Mouse (Mus musculus) liver, postnatal 0 days (tissue): Measurements from ENCODE around the gene Gm20517. TPM values are rescaled to one million over a fixed set of nuclear protein-coding genes. Genes with fewer than 3 reads are reported as not detected.

Source experiments
- ATAC-seq: fragments of 200-750 bp; cut with Nextera tagmentation; 2 replicates; pipeline ENCODE4 v1.8.0; 2017; ENCODE audit warnings: mild to moderate bottlenecking, moderate library complexity
- DNase-seq: peaks from one replicate; pipeline ENCODE4 v3.0.0-alpha.2; 2016
- H3K27ac ChIP-seq: fragments of 300-500 bp; sonication (generic); 2 replicates; pipeline ENCODE4 v1.5.1; 2014; ENCODE audit warnings: antibody characterized with exemption, moderate library complexity, mild to moderate bottlenecking, low read depth
- H3K27me3 ChIP-seq: fragments of 300-500 bp; sonication (generic); 2 replicates; pipeline ENCODE4 v1.6.1; 2014; ENCODE audit warnings: low read length, control low read depth, mixed read lengths; ENCODE audit not compliant: insufficient read depth
- H3K36me3 ChIP-seq: fragments of 300-500 bp; sonication (generic); replicated peaks from 2 replicates; pipeline ENCODE4 v1.6.1; 2014; ENCODE audit warnings: mild to moderate bottlenecking, control low read depth, low read length, moderate library complexity, mixed read lengths; ENCODE audit not compliant: insufficient read depth
- H3K4me1 ChIP-seq: fragments of 300-500 bp; sonication (generic); 2 replicates; pipeline ENCODE4 v1.6.1; 2014; ENCODE audit warnings: antibody characterized with exemption, mild to moderate bottlenecking, control low read depth; ENCODE audit not compliant: insufficient read depth
- H3K4me2 ChIP-seq: fragments of 300-500 bp; sonication (generic); 2 replicates; pipeline ENCODE4 v1.6.1; 2014; ENCODE audit warnings: low read depth, mild to moderate bottlenecking, low read length, moderate library complexity, mixed read lengths
- H3K4me3 ChIP-seq: fragments of 300-500 bp; sonication (generic); 2 replicates; pipeline ENCODE4 v1.5.1; 2014; ENCODE audit warnings: low read depth, low read length
- H3K9ac ChIP-seq: fragments of 300-500 bp; sonication (generic); replicated peaks from 2 replicates; pipeline ENCODE4 v1.6.1; 2014; ENCODE audit warnings: mild to moderate bottlenecking, moderate library complexity
- H3K9me3 ChIP-seq: fragments of 300-500 bp; sonication (generic); 2 replicates; pipeline ENCODE4 v1.6.1; 2016; ENCODE audit warnings: mild to moderate bottlenecking, control low read depth, low read length, mixed read lengths
- CTCF ChIP-seq: sonication (generic); IDR thresholded peaks from 2 replicates; pipeline ENCODE4 v1.5.1; 2016; ENCODE audit warnings: antibody characterized with exemption, low read depth
- EP300 ChIP-seq: IDR thresholded peaks from 2 replicates; pipeline ENCODE4 v1.6.1; 2016; ENCODE audit warnings: antibody characterized with exemption, low read depth, mild to moderate bottlenecking
- WGBS: fragments of 180-500 bp; shearing (Covaris S2); extraction: QIAGEN DNeasy Blood & Tissue Kit; methylation state at CpG from one replicate; pipeline ENCODE4 v1.1.7; 2014; ENCODE audit not compliant: insufficient replicate concordance; 5-methylcytosine and 5-hydroxymethylcytosine counted together
- polyA plus RNA-seq: library from polyadenylated mRNA; unstranded; fragments of >200 nt; fragmentation: Nextera tagmentation; extraction: Ambion mirVana; gene quantifications from 2 replicates; pipeline ENCODE4 v1.2.1, GENCODE M21; 2015

The Gm20517 gene
- polyA plus RNA-seq, 1 experiment from 2014 or later: 0.79 TPM

DNA sequence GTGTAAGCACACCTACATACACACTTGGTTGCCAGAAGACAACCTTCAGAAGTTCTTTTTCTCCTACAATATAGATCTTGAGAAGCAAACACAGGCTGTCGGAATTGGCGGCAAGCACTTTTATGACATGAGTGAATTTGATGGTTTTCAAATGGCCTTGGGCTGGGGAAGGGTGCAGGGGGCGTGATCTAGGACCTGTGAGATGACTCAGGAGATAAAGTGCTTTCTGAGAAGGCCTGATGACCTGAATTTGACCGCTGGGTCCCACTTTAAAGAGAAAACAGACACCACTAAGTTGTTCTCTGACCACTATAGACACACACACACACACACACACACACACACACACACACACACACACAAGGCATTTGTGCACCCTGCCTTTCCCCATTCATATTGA lies 30.4 kb upstream of the Gm20517 start:
- no peak for DNase-seq
- WGBS: 92% methylated on average over 4 of the region's 4 CpGs

GRCm38 (mm10) chr17:47588517-47588916 lies 22.9 kb upstream of the Gm20517 start:
- Histone ChIP-seq H3K4me3 (no peak overlapping the region), H3K9ac (no peak overlapping the region), H3K27me3 (no peaks in the 10 kb centered on the region), H3K4me1 (peaks cover 18% of the 10 kb centered on the region), H3K36me3 (0 out of 2 replicates have a peak, but pooled peaks cover 6% of the 10 kb centered on the region), H3K9me3 (no peaks in the 10 kb centered on the region), H3K4me2 (no peak overlapping the region), H3K27ac (peak overlapping the region; percentile 77)
- 69% methylated on average over 8 of the region's 8 CpGs for WGBS
- ATAC-seq (peak; percentile 66), DNase-seq (peak; percentile 42)
- TF ChIP-seq CTCF (no peak), EP300 (peak; percentile 67)

More for the DNA sequence above, 30.4 kb upstream of the Gm20517 start:
- no peak overlapping the region for H3K4me3 ChIP-seq
- H3K36me3 ChIP-seq: peaks cover 13% of the 10 kb centered on the region
- no peak overlapping the region for H3K4me2 ChIP-seq
- H3K4me1 ChIP-seq: peaks cover 6% of the 10 kb centered on the region
- H3K9ac ChIP-seq: no peak overlapping the region
- no peak for ATAC-seq
- H3K27ac ChIP-seq: no peak overlapping the region
- no peaks in the 10 kb centered on the region for H3K27me3 ChIP-seq
- H3K9me3 ChIP-seq: no peaks in the 10 kb centered on the region
- TF ChIP-seq EP300 (no peak), CTCF (no peak)

DNA sequence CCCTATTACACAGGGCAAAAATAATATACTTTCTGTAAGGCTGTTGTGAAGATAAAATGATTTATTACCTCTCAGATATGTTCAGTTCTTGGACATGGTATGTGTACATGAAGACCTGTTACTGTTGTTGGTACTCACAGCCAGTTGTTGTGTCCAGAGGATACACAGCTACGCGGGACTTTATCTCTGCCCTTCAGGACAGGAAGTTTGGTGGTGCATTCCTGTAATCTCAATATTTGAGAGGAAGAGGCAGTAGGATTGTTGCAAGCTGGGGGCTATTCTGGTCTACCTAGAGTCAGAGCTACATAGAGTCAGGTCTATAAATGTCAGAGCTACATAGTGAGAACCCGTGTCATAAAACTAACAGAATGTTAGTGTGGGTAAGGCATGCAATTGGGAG lies 20.3 kb upstream of the Gm20517 start:
- H3K9me3 ChIP-seq: no peaks in the 10 kb centered on the region
- 0 out of 2 replicates have a peak, but pooled peaks cover 8% of the 10 kb centered on the region for H3K36me3 ChIP-seq
- H3K4me2 ChIP-seq: no peak overlapping the region
- DNase-seq: no peak
- H3K27me3 ChIP-seq: no peaks in the 10 kb centered on the region
- ATAC-seq: no peak
- H3K4me3 ChIP-seq: no peak overlapping the region
- TF ChIP-seq EP300 (peak; percentile 39; the same call in 1 of the 2 replicates), CTCF (no peak)
- no peak overlapping the region for H3K9ac ChIP-seq
- WGBS: 35% methylated on average over 3 of the region's 3 CpGs
- H3K4me1 ChIP-seq: peaks cover 18% of the 10 kb centered on the region
- no peak overlapping the region for H3K27ac ChIP-seq

DNA sequence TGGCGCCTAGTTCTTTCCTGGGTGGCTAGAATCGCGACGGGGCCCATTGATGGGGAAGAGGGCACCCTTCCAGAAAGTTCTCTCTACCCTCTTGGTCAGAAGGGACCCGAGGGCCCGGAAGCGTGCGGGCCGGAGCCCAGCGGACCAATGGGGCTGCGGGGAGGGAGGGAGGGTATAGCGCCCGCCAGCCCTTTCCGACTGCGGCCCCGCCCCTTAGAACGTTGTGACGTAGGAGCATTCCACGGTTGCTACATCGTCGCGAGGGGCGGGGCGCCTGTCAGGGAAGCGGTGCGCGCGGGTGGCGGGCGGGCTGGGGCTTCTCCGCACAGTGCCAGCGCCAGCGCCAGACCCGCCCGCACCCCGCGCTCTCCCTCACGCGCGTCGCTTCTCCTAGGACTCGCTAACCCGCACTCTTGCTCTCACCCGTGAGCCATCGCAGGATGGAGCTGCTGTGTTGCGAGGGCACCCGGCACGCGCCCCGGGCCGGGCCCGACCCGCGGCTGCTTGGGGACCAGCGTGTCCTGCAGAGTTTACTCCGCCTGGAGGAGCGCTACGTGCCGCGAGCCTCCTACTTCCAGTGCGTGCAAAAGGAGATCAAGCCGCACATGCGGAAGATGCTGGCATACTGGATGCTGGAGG lies 18.1 kb upstream of the Gm20517 start:
- Histone ChIP-seq H3K4me1 (peaks cover 37% of the 10 kb centered on the region), H3K4me2 (peak overlapping the region; percentile 86), H3K9ac (peak overlapping the region; percentile 86), H3K27me3 (no peaks in the 10 kb centered on the region), H3K4me3 (peak overlapping the region; percentile 95), H3K36me3 (peaks cover 28% of the 10 kb centered on the region), H3K9me3 (no peaks in the 10 kb centered on the region), H3K27ac (peak overlapping the region; percentile 93)
- peak; percentile 78 for ATAC-seq
- TF ChIP-seq CTCF: no peak
- TF ChIP-seq EP300: peak; percentile 72
- WGBS: under 1% methylated on average over 54 of the region's 63 CpGs
- peak; percentile 98 for DNase-seq

DNA sequence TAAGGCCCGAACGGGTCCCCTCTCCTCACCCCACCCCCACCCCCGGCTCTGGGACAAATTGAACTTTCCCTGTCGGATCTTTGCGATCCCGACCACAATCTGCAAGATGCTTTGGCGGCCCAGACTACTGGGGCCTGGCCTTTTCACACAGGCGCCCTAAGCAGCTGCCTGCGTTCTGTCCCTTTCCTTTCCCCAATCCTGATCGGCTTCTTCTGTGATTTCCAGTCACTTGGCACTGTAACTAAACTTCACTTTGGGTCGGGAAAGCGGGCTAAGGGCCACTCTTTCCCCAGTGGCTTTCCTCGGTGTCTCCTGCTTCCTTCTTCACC lies 17.6 kb upstream of the Gm20517 start:
- WGBS: under 1% methylated on average over 13 of the region's 13 CpGs
- H3K27ac ChIP-seq: peak overlapping the region; percentile 93
- H3K4me2 ChIP-seq: peak overlapping the region; percentile 86
- no peaks in the 10 kb centered on the region for H3K27me3 ChIP-seq
- peaks cover 42% of the 10 kb centered on the region for H3K4me1 ChIP-seq
- ATAC-seq: no peak
- TF ChIP-seq EP300: no peak
- TF ChIP-seq CTCF: no peak
- DNase-seq: no peak
- H3K4me3 ChIP-seq: peak overlapping the region; percentile 95
- no peaks in the 10 kb centered on the region for H3K9me3 ChIP-seq
- H3K36me3 ChIP-seq: peaks cover 33% of the 10 kb centered on the region
- peak overlapping the region; percentile 86 for H3K9ac ChIP-seq

- ATAC-seq (no peak), DNase-seq (peak; percentile 66)
- no peaks in the 10 kb centered on the region for H3K27me3 ChIP-seq
- H3K4me3 ChIP-seq: peak overlapping the region; percentile 95
- H3K27ac ChIP-seq: peak overlapping the region; percentile 93
- H3K9me3 ChIP-seq: no peaks in the 10 kb centered on the region
- peak overlapping the region; percentile 86 for H3K4me2 ChIP-seq
- H3K36me3 ChIP-seq: peaks cover 39% of the 10 kb centered on the region
- H3K4me1 ChIP-seq: peaks cover 47% of the 10 kb centered on the region
- TF ChIP-seq CTCF: no peak
- peak; percentile 35; the same call in 1 of the 2 replicates for TF ChIP-seq EP300
- H3K9ac ChIP-seq: peak overlapping the region; percentile 86
- under 1% methylated on average over 37 of the region's 43 CpGs for WGBS
Observed at GRCm38 (mm10) chr17:47594183-47594968, 17.0 kb upstream of the Gm20517 start.
